Mouse (Mus musculus): Measurements from ENCODE around the gene Colgalt1.

Colgalt1 gene

DNA sequence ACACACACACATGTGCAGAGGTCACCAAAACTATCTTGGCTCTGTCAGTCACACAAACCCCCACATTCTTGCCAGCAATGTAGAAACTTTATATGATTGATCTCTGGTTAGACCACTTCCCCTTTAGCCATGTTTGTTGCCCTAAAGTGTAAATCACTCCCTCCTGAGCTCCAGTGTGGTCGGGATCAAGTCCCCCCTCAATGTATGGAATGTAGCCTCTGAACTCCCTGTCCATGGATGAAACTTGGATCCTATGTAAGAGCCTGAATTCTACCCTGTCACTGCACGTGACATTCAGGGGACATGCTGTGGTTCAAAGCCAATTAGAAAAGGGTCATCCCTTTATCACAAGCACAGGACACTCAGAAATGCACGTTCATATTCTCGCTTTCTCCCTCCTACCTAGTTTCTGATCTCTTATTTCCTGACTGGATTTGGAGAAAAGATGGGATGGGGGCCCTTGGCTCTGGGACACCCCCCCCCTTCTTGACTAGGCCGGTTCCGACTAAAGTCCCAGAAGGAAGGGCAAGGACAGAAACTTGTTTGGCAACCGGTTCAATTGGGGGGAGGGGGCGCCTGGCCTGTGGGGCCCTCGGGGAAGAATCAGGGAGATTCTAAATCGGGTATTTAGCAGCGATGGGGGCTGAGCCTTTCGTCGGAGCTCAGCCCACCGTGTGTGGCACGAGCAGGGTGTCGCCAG, 17.7 kb downstream of the Colgalt1 start:
- DNase-seq (ENCODE audit: extremely low read depth, low read depth), result peak; percentile 25

DNA sequence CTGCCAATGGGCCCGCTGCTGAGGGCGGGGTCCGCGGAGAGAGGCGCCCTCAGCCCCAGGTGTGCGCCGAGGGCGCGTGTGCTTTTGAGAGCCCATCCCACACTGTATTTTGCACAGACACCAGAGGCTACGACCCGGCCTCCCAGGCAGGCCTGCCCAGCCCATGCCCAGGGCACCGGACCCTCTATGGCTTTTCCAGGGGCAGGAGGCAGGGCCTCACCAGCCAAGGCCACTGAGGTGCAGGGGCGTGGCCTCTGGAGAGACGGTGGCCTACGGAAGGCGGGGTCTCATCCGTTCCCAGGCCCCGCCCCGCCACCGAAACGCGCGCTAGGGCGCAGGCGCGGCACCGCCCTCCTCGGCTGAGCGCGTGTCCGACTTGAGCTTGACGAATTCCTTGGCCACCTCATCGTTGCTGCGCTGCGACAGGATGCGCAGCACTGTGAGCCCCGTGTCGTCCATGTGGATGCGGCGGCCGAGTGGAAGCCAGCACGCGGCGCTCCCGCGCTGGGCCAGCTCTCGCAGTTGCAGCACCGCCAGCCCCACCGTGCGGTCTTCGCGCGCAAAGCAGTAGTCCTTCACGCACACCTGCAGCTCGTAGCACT, 18.4 kb downstream of the Colgalt1 start:
- peak; percentile 67 for DNase-seq (ENCODE audit: extremely low read depth, low read depth)

GRCm38 (mm10) chr8:71629781-71630212, 19.0 kb downstream of the Colgalt1 start:
- peak; percentile 60 for DNase-seq (ENCODE audit: extremely low read depth, low read depth)

DNA sequence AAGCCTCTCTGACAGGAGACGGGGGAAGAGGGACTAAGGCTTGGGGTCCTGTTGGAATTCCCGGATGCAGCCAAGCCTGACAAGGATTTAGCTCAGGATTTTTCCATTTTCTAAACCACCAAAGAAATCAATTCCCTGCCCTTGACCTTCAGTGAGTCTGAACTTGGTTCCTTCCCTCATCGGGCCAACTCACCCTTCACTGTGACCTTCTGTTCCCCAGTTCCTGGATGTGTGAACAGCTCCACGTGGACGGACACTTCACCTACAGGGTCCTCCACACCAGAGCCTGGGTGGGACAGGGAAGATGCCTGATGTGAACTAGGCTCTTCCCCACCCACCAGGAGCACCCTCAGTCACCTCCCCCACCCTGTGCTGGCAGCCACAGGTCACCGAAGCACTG, 20.0 kb downstream of the Colgalt1 start:
- no peak for DNase-seq (ENCODE audit: extremely low read depth, low read depth)

- peak; percentile 23 for DNase-seq (ENCODE audit: extremely low read depth, low read depth)
Observed at GRCm38 (mm10) chr8:71631897-71632296, 21.1 kb downstream of the Colgalt1 start.

- peak; percentile 26 for DNase-seq (ENCODE audit: extremely low read depth, low read depth)
Observed at GRCm38 (mm10) chr8:71633164-71633563, 22.4 kb downstream of the Colgalt1 start.

- DNase-seq (ENCODE audit: extremely low read depth, low read depth), result peak; percentile 66
Observed at GRCm38 (mm10) chr8:71633981-71634667, 23.3 kb downstream of the Colgalt1 start.

- DNase-seq (ENCODE audit: extremely low read depth, low read depth), result no peak
Observed at GRCm38 (mm10) chr8:71637149-71638095, 26.6 kb downstream of the Colgalt1 start.

DNA sequence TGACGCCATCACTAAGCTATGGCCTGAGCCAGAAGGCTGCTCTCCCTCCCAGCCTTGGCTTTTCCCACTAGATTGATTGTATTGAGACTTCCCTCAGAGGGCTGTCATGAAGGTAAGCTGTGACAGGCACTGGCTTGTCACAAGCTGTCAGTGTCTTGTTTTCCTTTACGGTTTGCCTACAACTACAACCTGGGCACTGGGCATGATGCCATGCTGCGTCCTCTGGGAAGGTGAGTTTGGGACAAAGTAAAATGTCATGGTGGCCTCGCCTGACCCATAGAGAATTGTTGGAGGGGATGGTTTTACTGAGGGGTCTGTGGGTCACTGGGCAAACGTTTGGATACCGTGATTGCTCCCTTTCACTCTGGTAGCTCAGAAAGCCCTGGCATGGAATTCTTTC, 27.5 kb downstream of the Colgalt1 start:
- DNase-seq (ENCODE audit: extremely low read depth, low read depth), result no peak

- no peak for DNase-seq (ENCODE audit: extremely low read depth, low read depth)
Observed at GRCm38 (mm10) chr8:71639318-71639717, 28.5 kb downstream of the Colgalt1 start.

GRCm38 (mm10) chr8:71645510-71645909, 34.7 kb downstream of the Colgalt1 start:
- DNase-seq (ENCODE audit: extremely low read depth, low read depth), result no peak

- DNase-seq (ENCODE audit: extremely low read depth, low read depth), result no peak
Observed at GRCm38 (mm10) chr8:71654600-71654999, 43.8 kb downstream of the Colgalt1 start.

- no peak for DNase-seq (ENCODE audit: extremely low read depth, low read depth)
Observed at GRCm38 (mm10) chr8:71657816-71658215, 47.0 kb downstream of the Colgalt1 start.

- DNase-seq (ENCODE audit: extremely low read depth, low read depth), result no peak
Observed at GRCm38 (mm10) chr8:71658515-71659049, 47.8 kb downstream of the Colgalt1 start.

DNA sequence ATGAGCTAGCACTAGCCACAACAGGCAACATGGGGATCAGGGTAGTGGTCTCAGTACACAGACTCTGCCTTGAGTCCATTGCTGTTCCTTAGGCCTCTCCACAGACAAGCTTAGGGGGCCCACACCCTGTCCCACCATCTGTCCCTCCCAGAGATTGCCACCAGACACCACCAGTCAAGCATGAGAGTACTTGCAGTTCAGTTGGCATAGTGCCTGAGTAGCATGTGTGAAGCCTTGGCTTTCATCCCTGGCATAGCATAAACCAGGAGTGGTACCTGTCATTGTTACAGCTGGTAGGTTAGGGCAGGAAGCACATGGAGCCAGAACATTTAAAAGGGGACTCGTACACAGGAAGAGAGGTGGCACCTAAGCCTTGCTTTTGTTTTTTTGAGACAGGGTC, 49.0 kb downstream of the Colgalt1 start:
- no peak for DNase-seq (ENCODE audit: extremely low read depth, low read depth)

- DNase-seq (ENCODE audit: extremely low read depth, low read depth), result peak; percentile 63
Observed at GRCm38 (mm10) chr8:71660325-71661120, 49.7 kb downstream of the Colgalt1 start.

- peak; percentile 59 for DNase-seq (ENCODE audit: extremely low read depth, low read depth)
Observed at GRCm38 (mm10) chr8:71665331-71666130, 54.7 kb downstream of the Colgalt1 start.

DNA sequence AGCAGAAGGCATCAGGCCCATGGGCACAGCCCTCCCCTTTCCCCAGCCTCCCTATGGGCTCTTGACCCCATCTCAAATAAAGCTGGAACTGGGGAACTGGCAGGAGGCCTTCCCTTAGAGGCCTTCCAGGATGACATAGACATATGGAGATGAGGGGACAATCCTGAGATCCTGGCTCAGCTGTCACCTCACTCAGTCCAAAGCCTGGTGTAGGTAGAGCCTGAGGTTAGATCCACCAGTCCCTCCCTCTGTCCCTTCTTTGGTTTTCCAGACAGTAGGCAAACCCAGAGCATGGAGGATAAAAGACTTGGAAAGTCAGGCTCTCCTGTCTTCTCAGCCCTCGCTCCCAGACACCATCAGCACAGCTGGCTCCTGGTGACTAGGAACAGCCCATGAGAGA, 56.1 kb downstream of the Colgalt1 start:
- no peak for DNase-seq (ENCODE audit: extremely low read depth, low read depth)

- no peak for DNase-seq (ENCODE audit: extremely low read depth, low read depth)
Observed at GRCm38 (mm10) chr8:71667256-71667655, 56.5 kb downstream of the Colgalt1 start.
